Mouse (Mus musculus) kidney, postnatal 4 days (tissue): ENCODE measurements around the gene Ncaph2.
A peak's percentile ranks its signal among the peaks of the same experiment; 100 is the strongest.

Experiments
- DNase-seq, 2 experiments: peaks; one replicate each; pipeline ENCODE4 v3.0.0; 2021; ENCODE audit warnings: mixed read lengths in 2 of 2

The Ncaph2 gene

DNA sequence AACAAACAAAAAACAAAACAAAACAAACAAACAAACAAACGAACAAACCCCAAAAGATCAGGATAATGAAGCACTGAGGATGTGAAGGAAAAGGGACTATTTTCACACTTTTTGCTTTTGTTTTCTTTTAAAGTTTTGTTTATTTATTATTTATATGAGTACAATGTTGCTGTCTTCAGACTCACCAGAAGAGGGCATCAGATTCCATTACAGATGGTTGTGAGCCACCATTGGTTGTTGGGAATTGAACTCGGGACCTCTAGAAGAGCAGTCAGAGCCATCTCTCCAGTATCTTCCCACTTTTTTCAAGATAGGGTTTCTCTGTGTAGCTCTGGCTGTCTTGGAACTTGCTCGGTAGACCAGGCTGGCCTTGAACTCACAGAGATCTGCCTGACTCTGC lies 12.2 kb upstream of the Ncaph2 start:
- no peak for DNase-seq

DNA sequence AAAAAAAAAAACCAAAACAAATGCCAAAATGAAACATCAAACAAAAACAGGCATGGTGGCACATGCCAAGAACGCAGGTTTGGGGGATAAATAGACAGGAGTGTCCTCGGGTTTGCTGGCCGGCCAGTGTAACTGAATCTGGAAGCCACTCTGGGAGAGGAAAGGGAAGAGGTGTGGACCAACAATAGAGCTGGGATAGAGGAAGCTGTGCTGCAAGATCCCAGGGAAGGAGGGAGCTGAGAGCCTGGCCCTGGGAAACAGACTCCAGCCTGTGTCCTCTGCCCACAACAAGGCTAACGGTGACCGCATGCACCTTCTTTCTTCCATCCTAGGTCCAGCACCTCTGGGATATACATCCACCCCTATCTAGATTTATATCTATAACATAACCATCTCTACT lies 5.1 kb upstream of the Ncaph2 start:
- no peak for DNase-seq

DNA sequence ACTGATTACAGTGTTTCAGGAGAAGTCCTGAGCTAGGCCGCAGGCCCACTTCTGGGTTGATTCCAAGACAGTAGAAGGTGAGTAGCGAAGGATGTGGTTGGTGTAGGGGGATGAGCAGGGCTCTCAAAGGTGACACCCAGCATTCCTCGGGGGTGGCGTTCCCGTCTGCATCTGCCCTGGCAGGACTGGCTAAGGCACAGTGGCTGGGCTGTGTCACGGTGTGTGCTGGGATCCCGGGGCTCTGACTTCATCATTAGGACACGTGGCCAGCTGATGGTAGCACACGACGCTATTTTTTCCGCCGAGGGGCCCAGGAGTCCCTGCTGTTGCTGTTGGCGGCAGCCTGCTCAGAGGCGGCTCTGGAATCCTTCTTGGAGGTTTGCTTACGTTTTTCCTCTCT lies 4.2 kb upstream of the Ncaph2 start:
- DNase-seq = no peak

DNA sequence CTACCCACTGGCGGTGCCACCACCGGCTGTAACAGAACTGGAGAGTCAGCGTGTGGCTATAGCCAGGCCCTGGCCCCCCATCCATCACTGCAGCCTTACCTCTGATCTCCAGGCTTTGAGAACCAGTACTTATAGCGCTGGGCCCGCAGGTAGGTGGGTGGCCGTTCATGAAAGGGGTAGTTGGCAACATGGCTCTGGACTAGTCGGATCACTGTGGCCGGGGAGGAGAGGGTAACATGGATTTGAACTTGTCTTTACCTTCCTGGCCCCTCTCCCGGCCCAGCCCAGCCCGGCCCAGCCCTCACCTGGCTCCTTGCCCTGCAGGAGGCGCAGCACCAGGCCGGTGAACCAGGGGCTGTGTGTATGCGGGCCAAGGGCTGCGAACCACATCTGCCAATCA lies 3.5 kb upstream of the Ncaph2 start:
- DNase-seq = no peak

DNA sequence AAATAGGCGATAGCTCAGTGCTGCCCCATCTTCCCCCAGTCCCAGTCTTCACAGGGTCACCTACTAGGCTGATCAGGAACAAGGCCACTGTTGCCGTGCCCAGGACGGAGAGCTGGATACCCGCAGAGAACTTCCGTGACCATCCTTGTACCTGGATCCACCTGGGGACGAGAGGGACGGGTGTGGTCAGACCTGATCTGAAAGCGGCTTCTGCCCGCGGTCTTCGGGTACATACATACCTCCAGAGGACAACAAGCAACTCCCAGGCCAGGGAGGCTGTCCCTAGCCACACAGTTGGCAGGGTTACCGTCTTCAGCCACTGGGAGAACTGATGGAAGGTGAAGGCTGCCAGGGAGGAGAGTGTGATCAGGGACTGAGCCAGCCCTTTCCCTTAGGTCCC lies 2.7 kb upstream of the Ncaph2 start:
- no peak for DNase-seq

DNA sequence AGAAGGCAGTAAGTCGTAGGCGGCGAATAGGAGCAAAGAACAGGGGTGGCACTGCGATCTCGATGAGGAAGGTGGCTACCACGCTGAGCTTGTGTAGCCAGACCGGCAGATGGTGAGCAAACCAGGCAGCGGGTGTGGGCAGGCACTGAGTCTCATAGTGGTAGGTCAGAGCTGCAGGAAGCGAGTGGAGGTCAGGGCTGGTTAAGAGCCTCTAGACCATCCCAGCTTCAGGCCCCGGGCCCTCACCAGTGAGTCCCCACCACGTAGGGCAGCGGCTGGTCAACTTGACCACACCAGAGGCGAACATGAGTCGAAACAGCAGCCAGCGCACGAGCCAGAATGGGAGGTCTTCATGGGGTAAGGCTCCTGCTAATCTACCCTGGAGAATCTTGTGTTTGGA lies 1.7 kb upstream of the Ncaph2 start:
- no peak for DNase-seq

DNA sequence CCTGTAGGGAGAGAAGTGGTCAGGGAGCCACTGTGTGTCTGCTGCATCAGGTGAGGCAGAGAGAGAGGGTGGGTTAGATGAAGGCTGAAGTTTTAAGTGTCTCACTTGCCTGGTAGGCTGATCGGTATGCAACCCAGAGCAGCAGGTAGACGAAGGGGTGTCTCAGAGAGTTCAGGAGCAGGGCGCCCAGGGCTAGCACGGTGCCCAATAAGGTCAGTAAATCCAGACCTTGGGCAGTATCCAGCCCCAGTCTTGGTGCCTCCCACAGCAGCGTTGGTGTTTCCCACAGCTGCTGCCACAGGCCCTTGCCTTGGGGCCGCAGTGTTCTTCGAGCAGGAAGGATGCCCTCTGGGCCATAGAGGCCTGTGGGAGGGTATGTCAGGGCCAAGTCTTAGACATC lies 1.1 kb upstream of the Ncaph2 start:
- no peak for DNase-seq

DNA sequence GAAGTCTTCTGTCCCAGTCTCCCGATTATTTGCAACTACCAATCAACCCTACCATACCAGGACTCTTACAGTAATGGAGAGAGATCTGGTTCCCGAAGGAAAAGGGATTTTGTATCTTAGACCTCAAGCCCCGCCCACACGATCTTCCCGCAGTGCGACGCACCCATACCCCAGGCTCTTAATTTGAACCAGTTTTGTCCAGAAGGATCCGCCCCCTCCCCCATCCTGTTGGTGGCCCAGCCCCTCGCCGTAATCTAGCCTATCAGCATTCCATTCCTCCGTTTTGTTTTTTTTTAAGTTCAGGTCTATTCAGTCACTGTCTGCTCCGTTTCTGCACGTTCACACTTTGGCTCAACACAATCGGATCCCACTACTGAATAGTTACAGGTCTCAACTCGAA lies 853 bp downstream of the Ncaph2 start:
- DNase-seq = peak; percentile 92 to 95

DNA sequence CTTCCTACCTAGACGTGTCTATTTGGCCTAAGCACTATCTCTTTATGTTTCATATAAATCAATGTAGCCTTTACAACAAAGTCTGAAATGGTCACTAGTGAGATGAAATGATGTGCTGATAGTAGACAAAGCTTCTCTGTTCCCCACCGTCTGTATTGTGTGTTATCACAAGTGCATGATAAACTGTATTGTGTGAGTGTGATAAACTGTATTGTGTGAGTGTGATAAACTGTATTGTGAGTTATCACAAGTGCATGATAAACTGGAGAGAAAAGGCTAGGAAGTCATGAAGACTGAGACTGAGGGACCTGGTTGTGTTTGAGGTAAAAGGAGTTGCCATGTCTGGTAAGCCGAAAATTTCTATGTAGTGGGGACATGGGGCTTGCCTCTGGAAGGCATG lies 3.3 kb downstream of the Ncaph2 start:
- no peak for DNase-seq

DNA sequence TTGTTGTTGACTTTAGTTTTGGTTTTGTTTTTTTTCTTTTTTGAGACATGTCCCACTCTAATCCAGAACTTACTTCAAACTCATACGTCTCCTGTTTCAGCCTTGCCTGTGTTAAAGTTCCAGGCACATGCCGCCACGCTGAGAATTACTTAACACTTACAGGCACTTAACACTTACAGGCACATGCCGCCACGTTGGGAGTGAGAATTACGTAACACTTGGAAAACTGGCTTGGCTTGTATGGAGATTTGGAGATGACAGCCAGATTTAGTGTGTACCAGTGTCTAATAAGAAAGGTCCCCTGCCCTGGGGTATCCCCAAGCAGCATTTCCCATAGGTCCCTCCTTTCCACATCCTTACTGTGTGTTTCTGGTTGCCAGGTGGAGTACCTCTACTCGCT lies 7.5 kb downstream of the Ncaph2 start:
- DNase-seq = no peak

DNA sequence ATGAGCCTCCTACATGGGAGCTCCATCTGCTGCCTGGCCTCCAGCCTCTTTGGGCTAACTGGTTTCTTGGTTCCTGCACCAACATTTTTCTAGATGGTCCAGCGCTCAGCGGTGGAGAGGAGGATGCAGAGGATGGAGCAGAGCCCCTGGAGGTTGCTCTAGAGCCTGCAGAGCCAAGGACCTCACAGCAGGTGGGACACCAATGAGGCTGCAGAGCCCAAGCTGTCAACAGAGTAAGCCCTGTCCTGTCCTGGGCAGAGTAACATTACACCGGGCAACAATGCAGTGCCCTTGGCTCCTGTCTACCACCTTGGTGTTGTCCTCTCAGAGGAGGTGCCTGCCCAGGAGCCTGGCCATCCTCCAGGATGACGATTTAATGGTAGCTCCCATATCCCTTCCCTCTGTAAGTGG lies 9.6 kb downstream of the Ncaph2 start:
- DNase-seq = no peak

DNA sequence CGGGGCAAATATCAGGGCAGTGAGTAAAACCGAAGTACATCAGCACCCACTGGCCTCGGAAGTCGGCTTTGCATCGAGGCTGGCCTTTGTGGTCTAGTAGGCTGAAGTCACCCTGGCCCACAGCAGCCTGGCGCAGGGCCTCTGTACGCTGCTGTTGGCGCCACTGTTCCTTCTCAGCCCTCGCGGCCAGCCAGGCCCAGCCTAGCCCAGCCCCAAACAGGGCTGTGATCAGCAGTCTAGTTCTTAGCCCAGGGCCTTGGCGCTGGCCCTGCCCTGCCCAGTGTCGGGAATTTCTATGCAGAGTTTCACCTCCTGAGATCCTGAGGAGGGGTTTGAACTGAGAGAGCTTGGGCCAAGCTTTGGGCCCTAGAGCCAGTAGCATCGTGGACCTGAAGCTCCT lies 16.5 kb downstream of the Ncaph2 start:
- no peak for DNase-seq

DNA sequence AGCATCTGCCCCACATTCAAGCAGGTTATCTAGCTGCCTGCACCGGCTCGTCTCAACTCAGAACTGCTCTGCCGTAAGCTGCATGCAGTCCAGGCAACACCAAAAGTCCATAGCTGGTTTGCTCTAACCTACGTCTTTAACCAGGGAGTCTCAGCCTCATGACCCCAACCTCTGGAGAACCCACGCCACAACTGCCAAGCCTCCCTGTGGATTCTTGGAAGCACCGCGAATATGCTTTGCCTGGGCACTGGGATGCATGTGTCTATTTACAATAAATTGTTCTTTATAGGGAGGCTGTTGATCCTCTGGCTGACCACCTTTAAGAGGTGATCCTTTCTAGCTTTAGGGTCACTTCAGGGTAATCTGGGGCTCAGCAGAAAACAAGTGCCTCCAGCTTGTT lies 17.0 kb downstream of the Ncaph2 start:
- DNase-seq = no peak

DNA sequence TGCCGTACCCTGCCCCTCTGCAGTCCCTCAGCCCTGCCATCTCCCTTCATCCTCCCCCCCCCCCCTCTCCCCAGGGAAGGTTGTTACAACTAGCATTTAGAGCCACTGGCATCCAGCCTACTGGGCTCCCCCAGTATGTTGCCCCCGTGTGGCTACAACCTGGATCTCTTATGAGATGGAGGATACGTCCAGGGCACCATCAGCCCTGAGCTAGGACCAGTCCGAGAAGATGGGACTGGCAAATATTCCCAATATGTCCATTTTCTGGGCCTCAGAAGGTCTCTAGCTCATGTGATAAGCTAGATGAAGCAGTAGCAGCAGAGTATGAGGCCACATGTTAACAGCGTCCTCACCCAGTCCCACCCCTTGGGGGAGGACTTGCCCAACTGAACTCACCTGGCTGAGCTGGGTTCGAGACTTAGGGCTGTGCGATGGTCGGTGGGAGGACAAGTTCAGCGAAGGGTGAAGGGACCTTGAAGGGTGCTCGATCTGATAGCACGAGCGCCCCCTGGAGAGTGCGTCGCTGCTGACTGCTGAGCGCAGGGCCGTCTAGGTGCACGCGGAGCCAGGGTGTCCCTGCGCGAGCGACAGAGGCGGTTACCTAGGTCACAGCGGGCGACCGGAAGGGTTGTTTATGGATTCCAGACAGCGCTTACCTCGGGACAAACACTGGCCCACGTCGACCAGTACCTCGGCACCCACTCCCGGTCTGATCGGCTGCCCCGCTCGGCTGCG lies 17.7 kb downstream of the Ncaph2 start:
- peak; percentile 92 to 95 for DNase-seq

DNA sequence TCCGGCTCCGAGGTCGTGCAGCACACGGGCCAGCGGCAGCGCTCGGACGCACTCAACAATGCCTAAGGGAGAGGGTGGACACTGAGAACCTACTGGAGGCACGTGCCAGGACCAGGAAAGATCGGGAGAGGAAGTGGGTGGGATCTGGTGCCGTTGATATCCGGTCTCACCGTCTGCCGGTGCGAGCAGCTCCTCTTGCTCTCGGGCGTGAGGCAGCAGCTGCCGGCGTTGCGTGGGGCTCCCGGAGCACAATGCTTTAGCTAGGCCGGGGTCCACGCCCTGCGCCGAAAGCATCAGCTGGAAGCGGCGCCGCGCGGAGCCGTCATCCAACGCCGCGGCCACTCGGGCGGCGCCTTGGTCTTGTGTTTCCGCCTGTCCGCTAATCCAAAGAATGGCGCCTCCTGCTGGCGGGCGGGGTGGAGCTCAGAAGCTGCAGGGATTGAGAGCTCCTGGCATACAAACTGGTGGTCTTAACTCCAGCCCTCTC lies 18.3 kb downstream of the Ncaph2 start, which contains the start of gene Sco2:
TSS of gene Sco2 (minus strand) at position 85 of the 487 bp plus-strand sequence.
- DNase-seq = peak; percentile 98

DNA sequence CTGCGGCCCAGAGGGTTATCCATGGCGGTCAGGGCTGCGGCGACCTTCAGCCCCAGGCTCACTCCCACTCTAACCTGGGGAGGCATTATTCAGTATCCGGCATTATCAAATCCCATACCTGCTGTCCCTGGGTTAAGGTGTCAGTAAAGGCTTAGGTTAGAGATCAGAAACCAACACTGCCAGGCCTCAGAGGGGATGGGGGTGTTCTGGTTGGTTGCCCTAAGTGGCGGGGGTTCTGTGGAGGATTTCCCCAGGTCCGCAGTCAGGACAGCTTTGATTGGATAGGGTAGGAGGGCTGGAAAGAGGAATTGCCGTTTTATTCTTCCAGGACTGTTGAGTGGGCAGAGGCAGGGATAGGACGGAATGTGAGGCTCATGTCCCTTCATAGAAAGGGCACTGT lies 18.8 kb downstream of the Ncaph2 start:
- no peak for DNase-seq

DNA sequence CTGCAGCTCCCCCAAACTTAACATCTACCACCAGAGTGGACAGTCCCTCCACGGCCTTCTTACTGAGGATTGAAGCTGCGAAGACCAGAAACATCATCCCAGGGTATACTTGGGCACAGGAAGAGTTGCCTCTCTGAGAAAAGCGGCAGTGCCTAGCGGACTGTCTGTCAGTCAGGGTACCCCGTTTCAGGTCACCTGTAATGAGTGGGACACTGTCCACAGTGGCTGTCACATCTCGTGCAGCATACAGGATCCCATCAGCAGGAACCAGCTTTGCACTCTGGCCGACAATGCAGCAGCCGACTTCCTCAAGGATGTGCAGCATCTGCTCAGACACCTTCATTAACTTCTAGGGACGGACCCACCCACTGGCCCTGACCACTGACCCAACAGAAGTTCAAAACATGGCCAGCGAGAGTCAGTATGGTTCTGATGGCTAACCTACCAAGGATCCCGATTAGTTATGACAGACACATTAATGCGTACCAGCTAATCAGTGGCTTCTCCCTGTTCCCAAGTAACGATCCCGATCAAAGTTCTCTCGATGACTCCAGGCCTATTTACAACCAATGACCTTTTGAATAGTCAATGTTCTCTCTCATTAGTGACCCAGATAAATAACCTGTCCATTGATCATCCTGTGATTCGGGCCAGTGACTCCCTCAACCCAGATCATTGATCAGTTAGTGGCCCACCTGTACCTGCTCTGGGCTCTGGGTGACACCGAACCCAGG lies 19.4 kb downstream of the Ncaph2 start:
- DNase-seq = no peak

DNA sequence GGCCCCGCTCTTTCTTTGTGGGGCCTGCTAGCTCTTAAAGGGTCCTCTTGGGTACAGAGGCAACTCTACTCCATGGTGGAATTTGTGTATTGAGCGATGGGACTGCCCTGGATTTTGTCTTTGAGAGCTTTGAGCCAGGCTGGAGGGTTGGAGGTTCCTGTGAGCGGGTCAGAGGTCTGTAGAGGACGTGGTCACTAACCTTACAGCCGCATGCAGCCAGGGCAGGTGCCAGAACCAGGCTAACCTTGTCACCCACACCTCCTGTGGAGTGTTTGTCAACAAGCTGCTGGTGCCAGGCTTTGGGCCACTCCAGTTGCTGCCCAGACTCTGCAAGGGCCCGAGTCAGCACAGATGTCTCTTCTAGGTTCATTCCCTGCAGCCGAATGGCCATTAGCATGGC lies 20.5 kb downstream of the Ncaph2 start:
- DNase-seq = no peak

DNA sequence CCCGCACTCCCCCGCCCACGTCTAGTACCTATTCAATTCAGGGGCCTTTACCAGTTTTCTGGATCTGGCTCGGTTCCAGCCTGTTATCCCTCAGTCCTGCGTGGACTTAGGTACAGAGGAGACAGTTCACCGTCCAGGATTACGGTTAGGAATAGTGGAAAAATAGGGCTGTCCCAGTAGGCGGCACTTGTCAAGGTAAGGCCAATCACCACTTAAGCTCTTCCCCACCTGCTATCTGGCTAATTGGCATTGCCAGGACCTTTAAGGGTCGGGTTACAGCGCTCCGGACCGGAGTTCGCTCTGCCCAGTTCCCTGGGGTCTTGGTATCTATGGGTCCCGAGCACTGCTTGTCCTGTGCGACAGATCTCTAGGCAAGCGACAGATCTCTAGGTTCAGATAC lies 21.4 kb downstream of the Ncaph2 start, which contains the start of gene Tymp:
TSS of gene Tymp (minus strand) at position 83 of the 400 bp plus-strand sequence.
- DNase-seq = no peak

DNA sequence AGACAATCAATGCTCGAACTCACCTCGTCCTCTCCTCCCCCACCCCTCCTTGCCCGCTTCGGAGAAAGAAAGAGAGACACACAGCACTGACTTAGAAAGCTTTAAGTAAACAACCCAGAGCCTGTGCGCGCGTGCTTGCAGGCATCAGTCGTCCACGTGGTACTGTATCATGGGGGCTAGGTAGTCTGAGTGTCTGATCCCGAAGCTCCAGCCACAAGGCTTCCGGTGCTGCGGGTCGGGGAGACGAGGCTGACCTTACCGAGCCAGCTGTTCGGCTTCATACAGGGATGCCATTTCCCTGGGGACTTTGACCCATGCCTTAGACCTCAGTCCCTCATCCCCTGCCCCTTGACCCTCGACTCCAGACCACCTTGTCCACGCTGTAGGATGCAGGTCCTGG lies 21.8 kb downstream of the Ncaph2 start:
- no peak for DNase-seq

DNA sequence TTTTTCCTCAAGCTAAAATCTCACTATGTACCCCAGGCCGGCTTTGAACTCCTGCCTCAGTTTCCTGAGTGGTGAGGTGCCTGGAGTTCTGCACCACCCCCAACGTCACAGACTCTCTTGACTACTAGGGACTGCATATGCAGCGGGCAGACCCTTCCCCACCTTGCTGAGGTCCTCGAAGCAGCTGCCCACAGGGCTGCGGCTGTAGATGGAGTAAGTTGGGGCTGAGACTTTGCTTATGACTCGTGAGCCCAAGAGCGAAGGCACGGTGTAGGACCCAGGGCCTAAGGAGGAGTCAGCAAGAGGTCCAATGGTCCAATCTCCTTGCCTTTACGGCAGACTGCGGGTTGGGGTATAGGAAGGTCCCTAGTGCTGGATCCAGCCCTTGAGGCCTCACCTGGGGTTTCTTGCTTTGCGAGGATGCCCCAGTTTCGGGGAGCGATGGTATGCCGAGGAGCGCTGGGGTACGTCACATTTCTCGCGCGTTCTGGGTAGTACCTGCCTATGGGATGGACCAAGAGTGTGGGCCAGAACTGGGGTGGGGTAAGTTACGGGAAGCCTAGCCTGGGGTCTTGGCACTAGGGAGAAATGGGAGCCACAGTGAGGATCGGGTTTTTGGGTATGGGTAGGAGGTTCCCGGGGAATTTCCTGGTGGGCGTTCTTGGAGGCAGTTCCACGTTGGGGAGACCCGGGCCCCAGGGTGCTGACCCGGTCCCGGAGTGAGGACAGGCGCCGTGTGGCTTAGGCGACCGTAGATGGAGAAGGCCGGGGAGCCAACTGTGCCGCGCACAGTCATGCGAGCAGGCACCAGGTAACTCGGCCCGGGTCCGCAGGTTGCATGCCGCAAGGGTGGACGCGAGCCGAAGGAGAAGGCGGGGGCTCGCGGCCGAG lies 22.7 kb downstream of the Ncaph2 start:
- DNase-seq = peak in 1 of 2 experiments; percentile 44

DNA sequence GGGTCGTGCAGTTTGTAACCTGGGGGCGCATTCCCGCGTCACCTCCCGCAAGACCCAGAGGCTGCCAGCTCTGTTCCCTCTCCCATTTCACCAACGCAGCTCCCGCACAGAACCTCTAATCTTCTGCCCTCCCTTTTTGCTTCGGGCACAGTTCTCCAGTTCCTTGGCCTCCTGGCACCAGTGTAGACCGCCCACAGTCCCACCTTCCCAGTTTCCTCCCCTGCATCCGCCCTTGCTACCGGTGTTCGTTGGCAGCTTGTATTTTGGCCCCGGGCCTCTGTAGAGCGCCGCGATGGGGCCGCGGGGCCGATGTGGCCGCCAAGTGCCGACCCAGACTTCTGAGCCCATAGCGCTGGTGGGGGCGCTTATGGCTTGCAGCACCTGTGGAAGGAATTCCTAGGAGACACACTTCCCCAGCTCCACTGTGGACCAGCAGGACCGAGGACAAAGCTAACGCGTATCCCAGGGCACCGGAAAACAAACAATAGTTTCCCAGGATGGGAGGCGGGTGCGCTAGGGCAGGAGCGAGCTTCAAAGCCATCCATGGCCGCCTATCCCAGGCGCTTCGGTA lies 23.4 kb downstream of the Ncaph2 start, which contains the start of gene Odf3b:
TSS of gene Odf3b (minus strand) at position 452 of the 571 bp plus-strand sequence.
- peak; percentile 43 to 58 for DNase-seq

DNA sequence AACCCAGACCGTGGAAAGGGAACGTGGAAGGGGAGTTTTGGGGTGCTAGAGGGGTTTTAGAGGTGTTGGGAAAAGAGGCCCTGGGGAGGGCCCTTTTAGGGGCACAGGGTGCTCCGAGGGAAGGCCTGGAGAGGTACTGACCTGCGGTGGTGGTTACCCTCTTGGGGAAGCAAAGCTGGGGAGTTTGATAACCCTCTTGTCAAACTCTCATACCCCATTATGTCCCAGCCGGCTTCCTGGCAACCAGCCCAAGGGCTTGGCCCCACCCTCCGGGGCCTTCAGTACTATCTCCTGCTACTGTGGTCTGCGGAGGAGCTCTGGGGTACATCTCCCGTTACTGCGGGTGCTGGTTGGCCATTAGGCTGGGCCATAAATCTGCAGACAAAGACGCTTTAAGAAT lies 23.9 kb downstream of the Ncaph2 start:
- DNase-seq = peak; percentile 41 to 42
